Mouse (Mus musculus) neural tube, embryonic 14.5 days (tissue): ENCODE data around the gene Hsd17b2. TPM values are rescaled to one million over a fixed set of nuclear protein-coding genes. Genes with fewer than 3 reads are reported as not detected.

Experiments
- ATAC-seq: fragments of 200-750 bp; cut with Nextera tagmentation; 2 replicates; pipeline ENCODE4 v1.8.0; 2017; ENCODE audit warnings: low read depth, mild to moderate bottlenecking, moderate TSS enrichment, moderate library complexity
- H3K27ac ChIP-seq: fragments of 300-500 bp; sonication (generic); 2 replicates; pipeline ENCODE4 v1.5.1; 2014; ENCODE audit warnings: low read depth, mild to moderate bottlenecking, control low read depth, low read length, moderate library complexity, mixed read lengths
- H3K27me3 ChIP-seq: fragments of 300-500 bp; sonication (generic); 2 replicates; pipeline ENCODE4 v1.6.1; 2014; ENCODE audit warnings: low read length; ENCODE audit not compliant: control insufficient read depth, insufficient read depth
- H3K36me3 ChIP-seq: fragments of 300-500 bp; sonication (generic); 2 replicates; pipeline ENCODE4 v1.6.1; 2014; ENCODE audit warnings: low read length, mixed read lengths; ENCODE audit not compliant: control insufficient read depth, insufficient read depth
- H3K4me1 ChIP-seq: fragments of 300-500 bp; sonication (generic); 2 replicates; pipeline ENCODE4 v1.6.1; 2014; ENCODE audit warnings: low read length; ENCODE audit not compliant: control insufficient read depth, insufficient read depth
- H3K4me2 ChIP-seq: fragments of 300-500 bp; sonication (generic); 2 replicates; pipeline ENCODE4 v1.6.1; 2014; ENCODE audit warnings: mild to moderate bottlenecking, low read depth, low read length, control low read depth
- H3K4me3 ChIP-seq: fragments of 300-500 bp; sonication (generic); 2 replicates; pipeline ENCODE4 v1.5.1; 2014; ENCODE audit warnings: low read depth, low read length, control low read depth, mixed read lengths
- H3K9ac ChIP-seq: fragments of 300-500 bp; sonication (generic); replicated peaks from 2 replicates; pipeline ENCODE4 v1.6.1; 2014; ENCODE audit warnings: low read depth, mild to moderate bottlenecking, control low read depth, low read length, mixed read lengths
- H3K9me3 ChIP-seq: fragments of 300-500 bp; sonication (generic); 2 replicates; pipeline ENCODE4 v1.6.1; 2016; ENCODE audit warnings: low read length; ENCODE audit not compliant: control insufficient read depth
- WGBS: fragments of 180-500 bp; shearing (Covaris S2); extraction: QIAGEN DNeasy Blood & Tissue Kit; methylation state at CpG from one replicate; pipeline ENCODE4 v1.1.7; 2014; 5-methylcytosine and 5-hydroxymethylcytosine counted together
- polyA plus RNA-seq: library from polyadenylated mRNA; unstranded; fragments of >200 nt; fragmentation: Nextera tagmentation; extraction: Ambion mirVana; gene quantifications from 2 replicates; pipeline ENCODE4 v1.2.1, GENCODE M21; 2014

Gene Hsd17b2
- polyA plus RNA-seq, 1 experiment from 2014 or later = 0.36 TPM

- no peak overlapping the region for H3K9ac ChIP-seq
- no peaks in the 10 kb centered on the region for H3K36me3 ChIP-seq
- no peaks in the 10 kb centered on the region for H3K27me3 ChIP-seq
- H3K4me2 ChIP-seq = no peak overlapping the region
- no peak for ATAC-seq
- H3K4me1 ChIP-seq = no peaks in the 10 kb centered on the region
- no peak overlapping the region for H3K4me3 ChIP-seq
- 58% methylated on average over 2 of the region's 2 CpGs for WGBS
- H3K27ac ChIP-seq = no peak overlapping the region
- H3K9me3 ChIP-seq = no peaks in the 10 kb centered on the region
Observed at GRCm38 (mm10) chr8:117772597-117772996, 70.9 kb downstream of the Hsd17b2 start.

- no peak for ATAC-seq
- Histone ChIP-seq H3K27ac (no peak overlapping the region), H3K4me3 (no peak overlapping the region), H3K4me2 (no peak overlapping the region), H3K9ac (no peak overlapping the region), H3K9me3 (no peaks in the 10 kb centered on the region), H3K27me3 (no peaks in the 10 kb centered on the region), H3K36me3 (no peaks in the 10 kb centered on the region), H3K4me1 (no peaks in the 10 kb centered on the region)
- WGBS = 53% methylated on average over 10 of the region's 10 CpGs
Observed at GRCm38 (mm10) chr8:117775626-117776025, 73.9 kb downstream of the Hsd17b2 start.

- 87% methylated on average over 10 of the region's 10 CpGs for WGBS
- H3K9me3 ChIP-seq = no peaks in the 10 kb centered on the region
- H3K36me3 ChIP-seq = no peaks in the 10 kb centered on the region
- H3K4me3 ChIP-seq = no peak overlapping the region
- H3K9ac ChIP-seq = no peak overlapping the region
- H3K27ac ChIP-seq = no peak overlapping the region
- H3K27me3 ChIP-seq = no peaks in the 10 kb centered on the region
- no peaks in the 10 kb centered on the region for H3K4me1 ChIP-seq
- H3K4me2 ChIP-seq = no peak overlapping the region
- ATAC-seq = no peak
Observed at GRCm38 (mm10) chr8:117776075-117776474, 74.4 kb downstream of the Hsd17b2 start.

- no peak overlapping the region for H3K9ac ChIP-seq
- 84% methylated on average over 11 of the region's 11 CpGs for WGBS
- no peaks in the 10 kb centered on the region for H3K9me3 ChIP-seq
Observed at GRCm38 (mm10) chr8:117778531-117779322, 77.0 kb downstream of the Hsd17b2 start.

GRCm38 (mm10) chr8:117779344-117779743 is 77.6 kb downstream of the Hsd17b2 start:
- no peak overlapping the region for H3K27ac ChIP-seq
- ATAC-seq = no peak
- WGBS = 73% methylated on average over 6 of the region's 6 CpGs
- H3K36me3 ChIP-seq = no peaks in the 10 kb centered on the region
- no peaks in the 10 kb centered on the region for H3K27me3 ChIP-seq
- no peak overlapping the region for H3K4me3 ChIP-seq
- no peak overlapping the region for H3K9ac ChIP-seq
- no peak overlapping the region for H3K4me2 ChIP-seq
- no peaks in the 10 kb centered on the region for H3K9me3 ChIP-seq
- H3K4me1 ChIP-seq = no peaks in the 10 kb centered on the region

More at GRCm38 (mm10) chr8:117778531-117779322, 77.0 kb downstream of the Hsd17b2 start:
- Histone ChIP-seq H3K4me1 (no peaks in the 10 kb centered on the region), H3K27me3 (no peaks in the 10 kb centered on the region), H3K4me3 (no peak overlapping the region), H3K36me3 (no peaks in the 10 kb centered on the region), H3K27ac (no peak overlapping the region), H3K4me2 (no peak overlapping the region)
- ATAC-seq = no peak

- Histone ChIP-seq H3K27ac (no peak overlapping the region), H3K4me1 (no peaks in the 10 kb centered on the region), H3K4me2 (no peak overlapping the region), H3K36me3 (no peaks in the 10 kb centered on the region), H3K27me3 (no peaks in the 10 kb centered on the region), H3K4me3 (no peak overlapping the region), H3K9me3 (no peaks in the 10 kb centered on the region), H3K9ac (no peak overlapping the region)
- ATAC-seq = no peak
- WGBS = 68% methylated on average over 6 of the region's 6 CpGs
Observed at GRCm38 (mm10) chr8:117781375-117782129, 79.8 kb downstream of the Hsd17b2 start.

- WGBS = 93% methylated on average over 7 of the region's 7 CpGs
- Histone ChIP-seq H3K36me3 (no peaks in the 10 kb centered on the region), H3K4me2 (no peak overlapping the region), H3K27ac (no peak overlapping the region), H3K9me3 (no peaks in the 10 kb centered on the region), H3K9ac (no peak overlapping the region), H3K4me1 (no peaks in the 10 kb centered on the region), H3K27me3 (no peaks in the 10 kb centered on the region), H3K4me3 (no peak overlapping the region)
- no peak for ATAC-seq
Observed at GRCm38 (mm10) chr8:117783021-117783420, 81.3 kb downstream of the Hsd17b2 start.

- H3K9ac ChIP-seq = no peak overlapping the region
Observed at GRCm38 (mm10) chr8:117786428-117786827, 84.7 kb downstream of the Hsd17b2 start.

GRCm38 (mm10) chr8:117792616-117793144 is 91.0 kb downstream of the Hsd17b2 start:
- 81% methylated on average over 19 of the region's 19 CpGs for WGBS
- peaks cover 14% of the 10 kb centered on the region; the same call in 1 of the 2 replicates for H3K36me3 ChIP-seq

More at GRCm38 (mm10) chr8:117786428-117786827, 84.7 kb downstream of the Hsd17b2 start:
- Histone ChIP-seq H3K9me3 (no peaks in the 10 kb centered on the region), H3K4me3 (no peak overlapping the region), H3K27me3 (no peaks in the 10 kb centered on the region), H3K4me2 (no peak overlapping the region), H3K27ac (no peak overlapping the region), H3K4me1 (no peaks in the 10 kb centered on the region), H3K36me3 (peaks cover 10% of the 10 kb centered on the region; the same call in 1 of the 2 replicates)
- WGBS = 98% methylated on average over 3 of the region's 3 CpGs
- no peak for ATAC-seq

More at GRCm38 (mm10) chr8:117792616-117793144, 91.0 kb downstream of the Hsd17b2 start:
- Histone ChIP-seq H3K4me1 (peaks cover 4% of the 10 kb centered on the region; the same call in 1 of the 2 replicates), H3K27ac (no peak overlapping the region), H3K9ac (no peak overlapping the region), H3K9me3 (no peaks in the 10 kb centered on the region), H3K4me2 (no peak overlapping the region), H3K4me3 (no peak overlapping the region), H3K27me3 (no peaks in the 10 kb centered on the region)
- ATAC-seq = no peak
